Mouse (Mus musculus): ENCODE data around the gene 4930523C07Rik. TPM values are rescaled to one million over a fixed set of nuclear protein-coding genes. Genes with fewer than 3 reads are reported as not detected.

Gene 4930523C07Rik
- polyA plus RNA-seq, 1 experiment from 2014 or later, result 20.5 TPM

- no peak for ATAC-seq (replicated peaks; ENCODE audit: low FRiP score)
- Histone ChIP-seq H3K9me3 (replicated peaks) (no peaks in the 10 kb centered on the region), H3K4me3 (replicated peaks) (no peak overlapping the region), H3K27me3 (no peaks in the 10 kb centered on the region), H3K27ac (no peak overlapping the region), H3K9ac (no peak overlapping the region), H3K4me2 (no peak overlapping the region), H3K36me3 (no peaks in the 10 kb centered on the region), H3K4me1 (peaks cover 8% of the 10 kb centered on the region; the same call in 1 of the 2 replicates)
- 72% methylated on average over 7 of the region's 7 CpGs for WGBS
Measured at GRCm38 (mm10) chr1:160064547-160065144, 20.5 kb downstream of the 4930523C07Rik start.

- no peak overlapping the region for H3K4me3 ChIP-seq (replicated peaks)
- 71% methylated on average over 14 of the region's 14 CpGs for WGBS
- no peak overlapping the region for H3K9ac ChIP-seq
- peak; percentile 17; the same call in 1 of the 2 replicates for ATAC-seq (replicated peaks; ENCODE audit: low FRiP score)
- no peaks in the 10 kb centered on the region for H3K36me3 ChIP-seq
- H3K27me3 ChIP-seq, result no peaks in the 10 kb centered on the region; the same call in 1 of the 2 replicates
- no peaks in the 10 kb centered on the region for H3K9me3 ChIP-seq (replicated peaks)
- H3K4me1 ChIP-seq, result no peaks in the 10 kb centered on the region
- H3K27ac ChIP-seq, result no peak overlapping the region
- no peak overlapping the region for H3K4me2 ChIP-seq
Measured at GRCm38 (mm10) chr1:160078882-160079661, 34.9 kb downstream of the 4930523C07Rik start.

GRCm38 (mm10) chr1:160080800-160081436 is 36.7 kb downstream of the 4930523C07Rik start:
- Histone ChIP-seq H3K4me2 (no peak overlapping the region), H3K9me3 (replicated peaks) (no peaks in the 10 kb centered on the region), H3K36me3 (no peaks in the 10 kb centered on the region), H3K4me1 (no peaks in the 10 kb centered on the region), H3K27ac (no peak overlapping the region), H3K4me3 (replicated peaks) (no peak overlapping the region), H3K27me3 (no peaks in the 10 kb centered on the region; the same call in 1 of the 2 replicates), H3K9ac (no peak overlapping the region)
- WGBS, result 30% methylated on average over 2 of the region's 2 CpGs
- ATAC-seq (replicated peaks; ENCODE audit: low FRiP score), result peak; percentile 47; the same call in 1 of the 2 replicates

GRCm38 (mm10) chr1:160082647-160083046 is 38.5 kb downstream of the 4930523C07Rik start:
- no peak overlapping the region for H3K9ac ChIP-seq
- no peaks in the 10 kb centered on the region for H3K36me3 ChIP-seq
- no peaks in the 10 kb centered on the region for H3K4me1 ChIP-seq
- no peak overlapping the region for H3K4me2 ChIP-seq
- no peak overlapping the region for H3K27ac ChIP-seq
- no peak overlapping the region for H3K4me3 ChIP-seq (replicated peaks)
- no peak for ATAC-seq (replicated peaks; ENCODE audit: low FRiP score)
- no peaks in the 10 kb centered on the region for H3K9me3 ChIP-seq (replicated peaks)
- H3K27me3 ChIP-seq, result no peaks in the 10 kb centered on the region; the same call in 1 of the 2 replicates
- 90% methylated on average over 1 of the region's 1 CpGs for WGBS

GRCm38 (mm10) chr1:160084239-160084638 is 40.1 kb downstream of the 4930523C07Rik start:
- H3K4me1 ChIP-seq, result no peaks in the 10 kb centered on the region
- H3K9me3 ChIP-seq (replicated peaks), result no peaks in the 10 kb centered on the region
- H3K9ac ChIP-seq, result no peak overlapping the region
- H3K36me3 ChIP-seq, result no peaks in the 10 kb centered on the region
- no peak overlapping the region for H3K27ac ChIP-seq
- no peak overlapping the region for H3K4me3 ChIP-seq (replicated peaks)
- no peaks in the 10 kb centered on the region; the same call in 1 of the 2 replicates for H3K27me3 ChIP-seq
- no peak overlapping the region for H3K4me2 ChIP-seq
- peak; percentile 75 for ATAC-seq (replicated peaks; ENCODE audit: low FRiP score)
- 92% methylated on average over 1 of the region's 1 CpGs for WGBS

GRCm38 (mm10) chr1:160086651-160087050 is 42.5 kb downstream of the 4930523C07Rik start:
- whole genome bisulfite sequencing, result 73% methylated on average over 2 of the region's 2 CpGs
- Histone ChIP-seq H3K4me2 (no peak overlapping the region), H3K36me3 (no peaks in the 10 kb centered on the region), H3K9ac (no peak overlapping the region), H3K4me1 (no peaks in the 10 kb centered on the region), H3K27me3 (no peaks in the 10 kb centered on the region; the same call in 1 of the 2 replicates), H3K27ac (no peak overlapping the region), H3K4me3 (replicated peaks) (no peak overlapping the region), H3K9me3 (replicated peaks) (no peaks in the 10 kb centered on the region)
- ATAC-seq (replicated peaks; ENCODE audit: low FRiP score), result no peak

- H3K4me1 ChIP-seq, result no peaks in the 10 kb centered on the region
- H3K36me3 ChIP-seq, result no peaks in the 10 kb centered on the region
- no peak for ATAC-seq (replicated peaks; ENCODE audit: low FRiP score)
- WGBS, result 91% methylated on average over 5 of the region's 5 CpGs
- no peaks in the 10 kb centered on the region for H3K9me3 ChIP-seq (replicated peaks)
- H3K27ac ChIP-seq, result no peak overlapping the region
- H3K27me3 ChIP-seq, result no peaks in the 10 kb centered on the region
- H3K4me3 ChIP-seq (replicated peaks), result no peak overlapping the region
- H3K4me2 ChIP-seq, result no peak overlapping the region
- H3K9ac ChIP-seq, result no peak overlapping the region
Measured at GRCm38 (mm10) chr1:160099659-160100302, 55.6 kb downstream of the 4930523C07Rik start.

- no peaks in the 10 kb centered on the region for H3K36me3 ChIP-seq
- WGBS, result 65% methylated on average over 5 of the region's 5 CpGs
- ATAC-seq (replicated peaks; ENCODE audit: low FRiP score), result no peak
- no peak overlapping the region for H3K4me2 ChIP-seq
- no peaks in the 10 kb centered on the region for H3K27me3 ChIP-seq
- H3K4me3 ChIP-seq (replicated peaks), result no peak overlapping the region
- H3K4me1 ChIP-seq, result no peaks in the 10 kb centered on the region
- no peak overlapping the region for H3K27ac ChIP-seq
- H3K9ac ChIP-seq, result no peak overlapping the region
- H3K9me3 ChIP-seq (replicated peaks), result no peaks in the 10 kb centered on the region
Measured at GRCm38 (mm10) chr1:160100996-160101395, 56.8 kb downstream of the 4930523C07Rik start.

GRCm38 (mm10) chr1:160105426-160105825 is 61.2 kb downstream of the 4930523C07Rik start:
- Histone ChIP-seq H3K27me3 (no peaks in the 10 kb centered on the region), H3K9me3 (replicated peaks) (no peaks in the 10 kb centered on the region), H3K4me3 (replicated peaks) (no peak overlapping the region), H3K27ac (no peak overlapping the region), H3K9ac (no peak overlapping the region), H3K4me1 (no peaks in the 10 kb centered on the region), H3K4me2 (no peak overlapping the region), H3K36me3 (no peaks in the 10 kb centered on the region)
- WGBS, result 88% methylated on average over 5 of the region's 5 CpGs
- ATAC-seq (replicated peaks; ENCODE audit: low FRiP score), result no peak

GRCm38 (mm10) chr1:160108604-160109003 is 64.4 kb downstream of the 4930523C07Rik start:
- ATAC-seq (replicated peaks; ENCODE audit: low FRiP score), result no peak
- no peaks in the 10 kb centered on the region for H3K9me3 ChIP-seq (replicated peaks)
- H3K9ac ChIP-seq, result no peak overlapping the region
- H3K27me3 ChIP-seq, result no peaks in the 10 kb centered on the region
- H3K4me3 ChIP-seq (replicated peaks), result no peak overlapping the region
- H3K4me1 ChIP-seq, result no peaks in the 10 kb centered on the region
- H3K36me3 ChIP-seq, result no peaks in the 10 kb centered on the region
- 67% methylated on average over 2 of the region's 2 CpGs for WGBS
- no peak overlapping the region for H3K4me2 ChIP-seq
- H3K27ac ChIP-seq, result no peak overlapping the region

- H3K9ac ChIP-seq, result no peak overlapping the region
- no peaks in the 10 kb centered on the region for H3K9me3 ChIP-seq (replicated peaks)
- no peak overlapping the region for H3K4me3 ChIP-seq (replicated peaks)
- H3K4me2 ChIP-seq, result no peak overlapping the region
- no peak for ATAC-seq (replicated peaks; ENCODE audit: low FRiP score)
- 86% methylated on average over 2 of the region's 2 CpGs for WGBS
- no peaks in the 10 kb centered on the region for H3K4me1 ChIP-seq
- H3K36me3 ChIP-seq, result no peaks in the 10 kb centered on the region
- no peaks in the 10 kb centered on the region for H3K27me3 ChIP-seq
- H3K27ac ChIP-seq, result no peak overlapping the region
Measured at GRCm38 (mm10) chr1:160123957-160124356, 79.8 kb downstream of the 4930523C07Rik start.

Data from kidney, embryonic 15.5 days (tissue).